Mouse (Mus musculus): ENCODE results near the gene Ipmk. TPM values are rescaled to one million over a fixed set of nuclear protein-coding genes. Genes with fewer than 3 reads are reported as not detected.

The Ipmk gene
- polyA plus RNA-seq (2016; fragmentation: Nextera tagmentation; extraction: Ambion mirVana) = 10.6 and 11.7 TPM in 2 replicates

- Histone ChIP-seq H3K27ac (peak within 1 kb of the TSS; percentile 92), H3K36me3 (0 out of 2 replicates have a peak, but pooled peaks cover 4% of the 10 kb centered on the region), H3K4me3 (peak within 1 kb of the TSS; percentile 95), H3K4me1 (peaks cover 29% of the 10 kb centered on the region), H3K9me3 (no peaks in the 10 kb centered on the region), H3K27me3 (ENCODE audit: insufficient read depth, poor library complexity, severe bottlenecking) (no peaks in the 10 kb centered on the region)
- whole genome bisulfite sequencing = under 1% methylated on average over 48 of the region's 49 CpGs
- DNase-seq (ENCODE audit: low spot score) = peak; percentile 98
Observed at GRCm38 (mm10) chr10:71347509-71347949, at the start of gene Ipmk. Ipmk (plus strand) TSS chr10:71347763.

DNA sequence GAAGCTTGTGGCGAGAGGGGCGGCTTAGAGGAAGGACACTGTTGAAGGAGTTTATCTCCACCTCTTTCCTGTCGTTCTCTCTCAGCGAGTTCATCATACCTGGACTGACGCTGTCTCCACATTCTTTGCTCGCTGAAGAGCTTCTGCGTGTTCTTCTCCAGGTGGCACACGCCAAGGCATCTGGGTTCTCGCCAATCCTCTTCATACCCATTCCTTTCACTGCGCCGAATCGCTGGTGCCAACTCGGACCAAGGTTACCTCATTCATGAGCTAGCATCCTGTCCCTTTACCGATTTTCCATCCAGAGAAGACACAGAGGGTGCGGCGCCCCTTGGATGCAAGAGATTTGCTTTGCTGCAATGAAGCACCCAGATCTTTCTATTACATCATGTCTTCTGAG is 47.4 kb upstream of the Ipmk start:
- no peaks in the 10 kb centered on the region for H3K36me3 ChIP-seq
- H3K4me1 ChIP-seq = no peaks in the 10 kb centered on the region

DNA sequence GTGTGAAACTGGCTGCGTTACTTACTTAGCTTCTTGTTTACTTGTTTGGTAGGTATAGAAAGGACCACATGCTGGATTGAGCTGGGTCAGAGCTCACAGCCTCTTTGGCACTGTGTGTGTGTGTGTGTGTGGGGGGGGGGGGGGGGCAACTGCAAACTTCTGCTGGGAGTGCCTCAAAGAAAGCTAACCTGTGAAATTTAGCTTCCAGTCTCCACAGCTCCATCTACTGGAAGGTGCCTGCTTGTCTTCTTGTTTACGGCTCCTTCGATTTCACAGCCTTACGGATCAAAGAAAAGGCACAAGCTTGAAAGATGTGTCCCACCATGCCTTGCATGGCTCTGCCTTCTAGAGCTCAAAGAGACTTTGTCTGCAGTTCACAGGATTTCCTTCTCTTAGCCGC is 45.1 kb upstream of the Ipmk start:
- Histone ChIP-seq H3K4me3 (0 out of 2 replicates have a peak overlapping the region, but pooled peaks have one; percentile 23), H3K9me3 (no peaks in the 10 kb centered on the region), H3K27ac (no peak overlapping the region), H3K4me1 (0 out of 2 replicates have a peak, but pooled peaks cover 3% of the 10 kb centered on the region), H3K36me3 (no peaks in the 10 kb centered on the region), H3K27me3 (ENCODE audit: insufficient read depth, poor library complexity, severe bottlenecking) (no peaks in the 10 kb centered on the region)
- peak; percentile 58 for DNase-seq (ENCODE audit: low spot score)
- WGBS = 29% methylated on average over 5 of the region's 5 CpGs

More for the DNA sequence above, 47.4 kb upstream of the Ipmk start:
- Histone ChIP-seq H3K4me3 (no peak overlapping the region), H3K9me3 (no peaks in the 10 kb centered on the region), H3K27me3 (ENCODE audit: insufficient read depth, poor library complexity, severe bottlenecking) (no peaks in the 10 kb centered on the region), H3K27ac (no peak overlapping the region)
- DNase-seq (ENCODE audit: low spot score) = peak; percentile 51
- 75% methylated on average over 16 of the region's 16 CpGs for WGBS

- 13% methylated on average over 6 of the region's 6 CpGs for WGBS
- DNase-seq (ENCODE audit: low spot score) = peak; percentile 73
- Histone ChIP-seq H3K9me3 (no peaks in the 10 kb centered on the region), H3K4me3 (peak overlapping the region; percentile 45), H3K4me1 (0 out of 2 replicates have a peak, but pooled peaks cover 3% of the 10 kb centered on the region), H3K36me3 (no peaks in the 10 kb centered on the region), H3K27me3 (ENCODE audit: insufficient read depth, poor library complexity, severe bottlenecking) (no peaks in the 10 kb centered on the region), H3K27ac (no peak overlapping the region)
Observed at GRCm38 (mm10) chr10:71306190-71306589, 41.4 kb upstream of the Ipmk start.

- H3K27ac ChIP-seq = no peak overlapping the region
- no peak for DNase-seq (ENCODE audit: low spot score)
- WGBS = 56% methylated on average over 6 of the region's 6 CpGs
- 0 out of 2 replicates have a peak, but pooled peaks cover 3% of the 10 kb centered on the region for H3K4me1 ChIP-seq
- H3K4me3 ChIP-seq = no peak overlapping the region
- H3K36me3 ChIP-seq = no peaks in the 10 kb centered on the region
- H3K27me3 ChIP-seq (ENCODE audit: insufficient read depth, poor library complexity, severe bottlenecking) = no peaks in the 10 kb centered on the region
- H3K9me3 ChIP-seq = no peaks in the 10 kb centered on the region
Observed at GRCm38 (mm10) chr10:71306759-71307158, 40.8 kb upstream of the Ipmk start.

- DNase-seq (ENCODE audit: low spot score) = peak; percentile 66
- no peaks in the 10 kb centered on the region for H3K9me3 ChIP-seq
- H3K4me3 ChIP-seq = no peak overlapping the region
- H3K36me3 ChIP-seq = no peaks in the 10 kb centered on the region
- WGBS = 89% methylated on average over 5 of the region's 5 CpGs
- no peaks in the 10 kb centered on the region for H3K27me3 ChIP-seq (ENCODE audit: insufficient read depth, poor library complexity, severe bottlenecking)
- H3K4me1 ChIP-seq = 0 out of 2 replicates have a peak, but pooled peaks cover 3% of the 10 kb centered on the region
- no peak overlapping the region for H3K27ac ChIP-seq
Observed at GRCm38 (mm10) chr10:71308199-71308598, 39.4 kb upstream of the Ipmk start.

DNA sequence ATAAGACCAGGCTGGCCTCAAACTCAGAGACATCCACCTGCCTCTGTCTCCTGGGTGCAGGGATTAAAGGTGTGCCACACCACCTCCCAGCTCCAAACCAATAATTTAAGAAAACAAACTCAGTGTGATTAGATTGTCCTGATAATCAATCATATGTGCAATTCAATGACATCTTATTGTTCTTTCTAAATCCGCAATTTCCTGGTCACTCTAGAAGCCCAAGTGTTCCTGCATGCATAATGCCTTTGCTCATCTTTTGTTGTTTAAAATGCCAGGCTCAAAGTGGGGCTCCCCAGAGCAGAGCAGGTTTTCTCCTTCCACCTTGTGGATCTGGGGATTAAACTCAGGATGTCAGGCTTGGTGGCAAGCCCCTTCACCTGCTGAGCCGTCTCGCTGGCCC is 37.3 kb upstream of the Ipmk start:
- Histone ChIP-seq H3K9me3 (no peaks in the 10 kb centered on the region), H3K36me3 (no peaks in the 10 kb centered on the region), H3K4me3 (no peak overlapping the region), H3K27ac (no peak overlapping the region), H3K27me3 (ENCODE audit: insufficient read depth, poor library complexity, severe bottlenecking) (no peaks in the 10 kb centered on the region), H3K4me1 (0 out of 2 replicates have a peak, but pooled peaks cover 3% of the 10 kb centered on the region)
- DNase-seq (ENCODE audit: low spot score) = no peak
- WGBS = 63% methylated on average over 3 of the region's 3 CpGs

DNA sequence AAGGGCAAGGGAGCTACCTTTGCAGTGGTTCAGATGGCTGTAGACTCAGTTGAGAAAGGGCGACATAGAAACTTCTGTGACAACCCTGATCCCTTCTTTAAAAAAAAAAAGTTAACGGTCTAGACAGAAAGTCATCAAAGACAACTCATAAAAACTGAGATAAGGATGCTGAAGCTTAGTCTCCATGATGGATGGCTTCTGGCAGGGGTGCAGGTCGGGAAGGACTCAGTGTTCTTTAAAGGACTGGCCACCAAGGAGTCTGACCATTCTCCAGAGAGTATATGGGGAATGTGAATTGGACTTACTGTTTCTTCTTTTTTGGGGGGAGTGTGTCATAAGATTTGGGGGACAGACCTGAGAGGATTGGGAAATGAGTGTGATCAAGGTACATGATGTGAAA is 33.0 kb upstream of the Ipmk start:
- no peaks in the 10 kb centered on the region for H3K27me3 ChIP-seq (ENCODE audit: insufficient read depth, poor library complexity, severe bottlenecking)
- no peaks in the 10 kb centered on the region for H3K36me3 ChIP-seq
- H3K4me3 ChIP-seq = no peak overlapping the region
- no peak for DNase-seq (ENCODE audit: low spot score)
- no peak overlapping the region for H3K27ac ChIP-seq
- no peaks in the 10 kb centered on the region for H3K4me1 ChIP-seq
- H3K9me3 ChIP-seq = no peaks in the 10 kb centered on the region
- WGBS = 79% methylated on average over 3 of the region's 3 CpGs

- peak; percentile 50 for DNase-seq (ENCODE audit: low spot score)
- no peaks in the 10 kb centered on the region for H3K4me1 ChIP-seq
- H3K9me3 ChIP-seq = no peaks in the 10 kb centered on the region
- no peaks in the 10 kb centered on the region for H3K27me3 ChIP-seq (ENCODE audit: insufficient read depth, poor library complexity, severe bottlenecking)
- no peak overlapping the region for H3K4me3 ChIP-seq
- 63% methylated on average over 11 of the region's 11 CpGs for WGBS
- no peak overlapping the region for H3K27ac ChIP-seq
- no peaks in the 10 kb centered on the region for H3K36me3 ChIP-seq
Observed at GRCm38 (mm10) chr10:71316056-71316455, 31.5 kb upstream of the Ipmk start.

- WGBS = 53% methylated on average over 7 of the region's 7 CpGs
- H3K4me1 ChIP-seq = no peaks in the 10 kb centered on the region
- DNase-seq (ENCODE audit: low spot score) = no peak
Observed at GRCm38 (mm10) chr10:71316497-71316896, 31.1 kb upstream of the Ipmk start.

DNA sequence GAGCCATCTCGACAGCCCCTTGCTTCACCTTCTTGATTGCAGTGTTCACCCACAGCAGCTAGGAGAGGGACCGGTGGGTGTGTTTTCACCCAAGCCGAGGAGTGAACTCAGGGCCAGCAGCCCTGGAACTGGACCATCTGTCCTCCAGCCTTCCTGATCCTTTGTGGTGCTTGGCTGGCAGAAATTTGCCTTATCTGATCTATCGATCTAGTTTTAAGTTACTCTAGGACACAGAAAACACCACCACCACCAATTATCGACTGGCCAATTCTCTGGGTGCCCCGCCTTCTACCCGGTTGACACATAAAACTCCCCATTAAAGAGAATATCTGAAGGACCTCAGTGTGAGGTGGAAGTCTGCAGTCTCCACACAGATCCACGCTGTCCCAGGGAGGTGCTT is 23.9 kb upstream of the Ipmk start:
- Histone ChIP-seq H3K4me1 (no peaks in the 10 kb centered on the region), H3K36me3 (no peaks in the 10 kb centered on the region), H3K4me3 (no peak overlapping the region), H3K27ac (no peak overlapping the region), H3K27me3 (ENCODE audit: insufficient read depth, poor library complexity, severe bottlenecking) (no peaks in the 10 kb centered on the region), H3K9me3 (no peaks in the 10 kb centered on the region)
- WGBS = 75% methylated on average over 8 of the region's 8 CpGs
- peak; percentile 38 for DNase-seq (ENCODE audit: low spot score)

More at GRCm38 (mm10) chr10:71316497-71316896, 31.1 kb upstream of the Ipmk start:
- no peaks in the 10 kb centered on the region for H3K27me3 ChIP-seq (ENCODE audit: insufficient read depth, poor library complexity, severe bottlenecking)
- H3K27ac ChIP-seq = no peak overlapping the region
- H3K4me3 ChIP-seq = no peak overlapping the region
- H3K36me3 ChIP-seq = no peaks in the 10 kb centered on the region
- H3K9me3 ChIP-seq = no peaks in the 10 kb centered on the region

DNA sequence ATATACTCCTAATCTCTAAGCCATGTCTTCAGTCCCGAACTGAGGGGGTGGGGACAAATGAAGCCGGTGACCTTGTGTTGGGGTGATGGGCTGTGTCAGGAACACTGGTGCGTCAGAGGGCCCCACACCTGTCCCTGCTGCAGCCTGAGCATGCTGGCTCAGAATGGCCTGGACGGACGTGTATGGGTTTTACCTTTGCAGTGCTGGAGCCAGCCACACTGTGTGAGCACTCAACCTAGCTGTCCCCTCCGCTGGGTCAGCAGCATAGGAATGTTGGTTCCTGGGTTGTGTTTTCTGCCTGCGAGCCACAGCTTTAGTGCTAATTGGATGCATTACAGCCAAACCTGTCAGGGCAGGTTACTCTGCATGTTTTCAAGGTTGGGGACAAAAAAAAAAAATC is 21.4 kb upstream of the Ipmk start:
- no peak overlapping the region for H3K4me3 ChIP-seq
- H3K27ac ChIP-seq = no peak overlapping the region
- no peaks in the 10 kb centered on the region for H3K27me3 ChIP-seq (ENCODE audit: insufficient read depth, poor library complexity, severe bottlenecking)
- no peaks in the 10 kb centered on the region for H3K4me1 ChIP-seq
- 64% methylated on average over 7 of the region's 7 CpGs for WGBS
- peak; percentile 64 for DNase-seq (ENCODE audit: low spot score)
- H3K36me3 ChIP-seq = peaks cover 20% of the 10 kb centered on the region
- H3K9me3 ChIP-seq = no peaks in the 10 kb centered on the region

GRCm38 (mm10) chr10:71326789-71327188 is 20.8 kb upstream of the Ipmk start:
- H3K27me3 ChIP-seq (ENCODE audit: insufficient read depth, poor library complexity, severe bottlenecking) = no peaks in the 10 kb centered on the region
- H3K9me3 ChIP-seq = no peaks in the 10 kb centered on the region
- H3K27ac ChIP-seq = no peak overlapping the region
- H3K4me3 ChIP-seq = no peak overlapping the region
- no peaks in the 10 kb centered on the region for H3K4me1 ChIP-seq
- peaks cover 21% of the 10 kb centered on the region for H3K36me3 ChIP-seq
- DNase-seq (ENCODE audit: low spot score) = peak; percentile 83
- 15% methylated on average over 7 of the region's 7 CpGs for WGBS

GRCm38 (mm10) chr10:71327386-71327785 is 20.2 kb upstream of the Ipmk start:
- H3K4me3 ChIP-seq = no peak overlapping the region
- H3K4me1 ChIP-seq = no peaks in the 10 kb centered on the region
- H3K36me3 ChIP-seq = peaks cover 22% of the 10 kb centered on the region
- H3K27me3 ChIP-seq (ENCODE audit: insufficient read depth, poor library complexity, severe bottlenecking) = no peaks in the 10 kb centered on the region
- WGBS = 85% methylated on average over 10 of the region's 10 CpGs
- H3K9me3 ChIP-seq = no peaks in the 10 kb centered on the region
- peak; percentile 53 for DNase-seq (ENCODE audit: low spot score)
- H3K27ac ChIP-seq = no peak overlapping the region

Measured in heart, embryonic 10.5 days (tissue).